Mouse (Mus musculus) midbrain, embryonic 14.5 days (tissue): Measurements from ENCODE around the gene Chl1. TPM values are rescaled to one million over a fixed set of nuclear protein-coding genes. Genes with fewer than 3 reads are reported as not detected.

Experiments used
- ATAC-seq: fragments of 200-750 bp; cut with Nextera tagmentation; 2 replicates; pipeline ENCODE4 v1.8.0; 2017; ENCODE audit warnings: moderate number of reproducible peaks, moderate library complexity; ENCODE audit not compliant: low FRiP score, low TSS enrichment
- DNase-seq: peaks from one replicate; pipeline ENCODE4 v3.0.0-alpha.2; 2015
- H3K27ac ChIP-seq: fragments of 300-500 bp; sonication (generic); replicated peaks from 2 replicates; pipeline ENCODE4 v1.5.1; 2014; ENCODE audit warnings: mild to moderate bottlenecking, low read depth, low read length, moderate library complexity
- H3K27me3 ChIP-seq: fragments of 300-500 bp; sonication (generic); 2 replicates; pipeline ENCODE4 v1.6.1; 2014; ENCODE audit warnings: low read length, control low read depth, mixed read lengths; ENCODE audit not compliant: control insufficient read depth, insufficient read depth
- H3K36me3 ChIP-seq: fragments of 300-500 bp; sonication (generic); 2 replicates; pipeline ENCODE4 v1.6.1; 2014; ENCODE audit warnings: low read length, control low read depth; ENCODE audit not compliant: control insufficient read depth, insufficient read depth
- H3K4me1 ChIP-seq: fragments of 300-500 bp; sonication (generic); 2 replicates; pipeline ENCODE4 v1.6.1; 2014; ENCODE audit warnings: mild to moderate bottlenecking, antibody characterized with exemption, low read length, control low read depth; ENCODE audit not compliant: control insufficient read depth, insufficient read depth
- H3K4me2 ChIP-seq: fragments of 300-500 bp; sonication (generic); 2 replicates; pipeline ENCODE4 v1.6.1; 2014; ENCODE audit warnings: mild to moderate bottlenecking, low read length, moderate library complexity
- H3K4me3 ChIP-seq: fragments of 300-500 bp; sonication (generic); replicated peaks from 2 replicates; pipeline ENCODE4 v1.5.1; 2014; ENCODE audit warnings: low read depth, low read length
- H3K9ac ChIP-seq: fragments of 300-500 bp; sonication (generic); replicated peaks from 2 replicates; pipeline ENCODE4 v1.6.1; 2014; ENCODE audit warnings: mild to moderate bottlenecking, low read length, moderate library complexity
- H3K9me3 ChIP-seq: fragments of 300-500 bp; sonication (generic); 2 replicates; pipeline ENCODE4 v1.6.1; 2016; ENCODE audit warnings: low read length, control low read depth, mixed read lengths; ENCODE audit not compliant: control insufficient read depth
- WGBS: fragments of 180-500 bp; shearing (Covaris S2); extraction: QIAGEN DNeasy Blood & Tissue Kit; methylation state at CpG from one replicate; pipeline ENCODE4 v1.1.7; 2014; 5-methylcytosine and 5-hydroxymethylcytosine counted together
- polyA plus RNA-seq: library from polyadenylated mRNA; unstranded; fragments of >200 nt; fragmentation: Nextera tagmentation; extraction: Ambion mirVana; gene quantifications from 2 replicates; pipeline ENCODE4 v1.2.1, GENCODE M21; 2014

Chl1 gene
- 146 and 152 TPM in 2 replicates for polyA plus RNA-seq

DNA sequence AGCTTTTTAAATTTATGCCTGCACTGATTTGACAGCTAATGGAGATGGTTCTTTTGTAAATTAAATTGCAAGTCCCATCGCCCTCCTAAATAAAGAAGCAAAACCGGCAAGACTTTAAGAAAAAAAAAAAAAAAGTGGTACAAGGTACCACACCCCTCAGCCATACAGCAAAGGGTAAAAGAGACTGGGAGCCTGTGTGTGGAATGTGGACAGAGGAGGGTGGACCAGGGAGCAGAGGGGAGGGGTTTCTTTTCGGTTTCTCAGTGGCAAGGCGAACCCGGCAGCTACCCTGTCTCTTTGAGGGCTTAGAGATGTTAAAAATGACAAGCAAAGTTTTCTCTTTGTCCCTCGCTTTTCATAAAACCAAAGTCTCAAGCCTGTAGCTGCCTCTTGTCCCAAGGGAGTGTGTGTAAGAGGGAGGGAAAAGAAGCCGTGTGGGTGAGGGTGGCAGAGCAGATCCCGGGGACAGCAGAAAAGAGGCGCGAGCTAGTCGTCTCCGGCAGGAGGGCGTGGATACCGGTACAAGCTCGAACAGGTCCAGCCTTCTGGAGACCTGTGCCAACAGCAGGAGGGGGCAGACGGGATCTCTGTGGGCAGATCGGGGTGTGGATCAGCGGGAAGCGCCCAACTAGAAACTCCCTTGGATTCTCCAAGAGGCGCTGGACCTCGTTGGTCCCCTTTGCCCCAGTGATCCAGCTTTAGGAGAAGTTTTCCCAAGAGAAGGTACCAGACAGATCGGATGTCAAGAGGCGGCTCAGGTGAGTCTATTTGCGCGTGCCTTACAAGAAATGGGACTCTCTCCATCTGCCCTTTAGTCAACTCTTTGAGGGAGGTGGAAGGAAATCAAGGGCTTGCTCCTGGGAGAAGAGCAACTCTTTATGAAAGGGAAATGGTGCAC lies at the start of gene Chl1:
Gene Chl1, plus strand, starts transcription at position 195 of the 898 bp plus-strand sequence.
- ATAC-seq (0 out of 2 replicates have a peak, but pooled peaks have one; percentile 12), DNase-seq (peak; percentile 69)
- peak within 1 kb of the TSS; percentile 92 for H3K27ac ChIP-seq
- H3K36me3 ChIP-seq = no peaks in the 10 kb centered on the region
- peaks cover 11% of the 10 kb centered on the region; the same call in 1 of the 2 replicates for H3K4me1 ChIP-seq
- H3K9me3 ChIP-seq = no peaks in the 10 kb centered on the region
- peak within 1 kb of the TSS; percentile 87 for H3K9ac ChIP-seq
- H3K4me2 ChIP-seq = peak within 1 kb of the TSS; percentile 69
- peak within 1 kb of the TSS; percentile 59 for H3K4me3 ChIP-seq
- WGBS = 3% methylated on average over 25 of the region's 25 CpGs
- H3K27me3 ChIP-seq = no peaks in the 10 kb centered on the region

- 81% methylated on average over 5 of the region's 5 CpGs for WGBS
- Histone ChIP-seq H3K9me3 (no peaks in the 10 kb centered on the region), H3K9ac (no peak overlapping the region), H3K36me3 (no peaks in the 10 kb centered on the region), H3K27ac (no peak overlapping the region), H3K27me3 (no peaks in the 10 kb centered on the region), H3K4me2 (no peak overlapping the region), H3K4me1 (no peaks in the 10 kb centered on the region), H3K4me3 (no peak overlapping the region)
- DNase-seq (no peak), ATAC-seq (no peak)
These were observed 44.8 kb upstream of the Chl1 start for GRCm38 (mm10) chr6:103465479-103466080.

DNA sequence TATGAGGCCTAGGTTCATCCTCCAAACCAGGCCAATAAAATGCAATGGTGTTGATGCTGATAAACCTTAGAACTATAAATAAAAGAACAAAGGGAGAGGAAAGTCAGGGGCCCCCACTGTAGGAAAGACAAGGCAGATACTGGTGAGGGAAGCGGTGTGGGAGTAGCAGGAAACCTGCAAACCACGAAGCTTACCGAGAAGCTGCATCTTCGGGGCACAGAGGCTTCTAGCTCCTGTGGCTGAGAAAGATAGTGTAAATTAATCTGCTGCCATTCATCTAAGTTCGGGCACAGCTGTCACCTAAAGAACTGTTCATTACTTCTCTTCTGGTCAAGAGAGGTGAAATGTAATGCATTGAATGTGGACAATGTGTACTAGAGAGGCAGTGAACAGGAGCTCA lies 37.1 kb upstream of the Chl1 start:
- H3K9me3 ChIP-seq = no peaks in the 10 kb centered on the region
- DNase-seq = no peak
- H3K27ac ChIP-seq = no peak overlapping the region
- ATAC-seq = no peak
- H3K4me1 ChIP-seq = no peaks in the 10 kb centered on the region
- no peaks in the 10 kb centered on the region for H3K27me3 ChIP-seq
- H3K4me3 ChIP-seq = no peak overlapping the region
- no peaks in the 10 kb centered on the region for H3K36me3 ChIP-seq
- 73% methylated on average over 5 of the region's 5 CpGs for WGBS
- H3K9ac ChIP-seq = no peak overlapping the region
- H3K4me2 ChIP-seq = no peak overlapping the region

GRCm38 (mm10) chr6:103487199-103487598 lies 23.2 kb upstream of the Chl1 start:
- Histone ChIP-seq H3K4me3 (no peak overlapping the region), H3K4me1 (0 out of 2 replicates have a peak, but pooled peaks cover 6% of the 10 kb centered on the region), H3K9ac (no peak overlapping the region), H3K9me3 (no peaks in the 10 kb centered on the region), H3K27me3 (no peaks in the 10 kb centered on the region), H3K4me2 (no peak overlapping the region), H3K27ac (peak overlapping the region; percentile 52; the same call in 1 of the 2 replicates), H3K36me3 (no peaks in the 10 kb centered on the region)
- WGBS = 34% methylated on average over 1 of the region's 1 CpGs
- DNase-seq = peak; percentile 72
- ATAC-seq = no peak

GRCm38 (mm10) chr6:103498404-103498803 lies 12.0 kb upstream of the Chl1 start:
- Histone ChIP-seq H3K27ac (no peak overlapping the region), H3K4me2 (no peak overlapping the region), H3K9me3 (no peaks in the 10 kb centered on the region), H3K4me3 (no peak overlapping the region), H3K4me1 (no peaks in the 10 kb centered on the region), H3K27me3 (no peaks in the 10 kb centered on the region), H3K36me3 (no peaks in the 10 kb centered on the region), H3K9ac (no peak overlapping the region)
- DNase-seq (no peak), ATAC-seq (no peak)
- WGBS = 46% methylated on average over 4 of the region's 4 CpGs

DNA sequence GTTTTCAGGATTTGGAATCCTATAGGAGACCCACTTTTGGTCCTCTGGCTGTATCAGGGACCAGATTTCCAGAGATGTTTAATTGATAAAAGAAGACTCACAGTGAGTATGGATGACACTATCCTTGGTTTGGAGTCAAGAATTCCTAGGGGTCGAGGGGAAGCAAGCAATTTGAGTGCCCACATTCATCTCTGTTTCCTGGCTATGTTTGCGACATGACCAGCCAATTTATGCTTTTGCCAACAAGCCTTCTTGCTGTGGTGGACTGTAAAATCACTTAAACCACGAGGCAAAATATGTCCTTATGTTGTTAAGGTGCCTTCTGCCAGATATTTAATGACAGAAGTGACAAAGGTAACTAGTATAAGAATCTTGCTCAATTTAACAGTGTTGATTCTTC lies 6.3 kb upstream of the Chl1 start:
- WGBS = 67% methylated on average over 3 of the region's 3 CpGs
- no peaks in the 10 kb centered on the region for H3K36me3 ChIP-seq
- no peaks in the 10 kb centered on the region for H3K9me3 ChIP-seq
- H3K27ac ChIP-seq = no peak overlapping the region
- H3K27me3 ChIP-seq = no peaks in the 10 kb centered on the region
- H3K4me2 ChIP-seq = no peak overlapping the region
- H3K4me1 ChIP-seq = 0 out of 2 replicates have a peak, but pooled peaks cover 4% of the 10 kb centered on the region
- H3K9ac ChIP-seq = no peak overlapping the region
- no peak for DNase-seq
- no peak overlapping the region for H3K4me3 ChIP-seq
- ATAC-seq = no peak

DNA sequence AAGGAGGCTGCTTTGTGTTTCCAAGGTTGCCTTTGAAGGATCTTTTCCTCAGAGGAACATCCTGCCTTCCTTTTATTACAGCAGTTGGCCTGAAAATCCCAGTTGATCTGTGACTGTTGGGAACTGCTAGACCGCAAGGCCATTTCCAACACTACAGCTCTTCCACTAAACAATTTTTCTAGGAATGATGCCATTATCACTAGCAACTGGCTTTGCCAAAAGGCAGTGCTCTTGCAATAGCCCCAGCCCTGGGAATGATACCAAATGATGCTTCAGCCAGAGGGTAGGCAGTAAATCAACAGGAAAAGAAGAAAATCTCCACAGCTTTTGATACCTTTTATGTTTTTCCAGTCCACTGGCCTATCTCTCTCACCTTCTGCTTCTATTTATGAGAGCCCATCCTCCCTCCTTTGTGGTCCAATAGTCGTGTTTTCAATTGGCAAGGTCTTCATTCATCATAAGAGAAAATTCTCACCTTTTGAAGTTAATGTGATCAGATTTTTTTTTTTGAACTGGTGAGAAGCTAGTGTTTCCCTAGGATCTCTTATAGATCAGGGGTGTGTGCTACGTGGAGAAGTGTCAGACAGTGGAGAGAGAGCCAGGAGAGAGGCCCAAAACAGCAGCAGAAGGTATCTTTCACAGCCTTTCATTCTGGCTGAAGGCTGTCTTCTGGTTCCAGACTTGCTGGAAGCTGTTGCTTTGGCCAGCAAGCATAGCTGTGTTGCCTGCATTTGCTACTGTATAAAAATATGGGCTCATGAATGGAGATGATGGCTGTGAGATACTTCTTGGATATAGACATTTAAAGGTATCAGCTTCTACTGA lies 2.4 kb upstream of the Chl1 start:
- Histone ChIP-seq H3K9ac (no peak overlapping the region), H3K4me3 (no peak overlapping the region), H3K27me3 (no peaks in the 10 kb centered on the region), H3K4me1 (0 out of 2 replicates have a peak, but pooled peaks cover 4% of the 10 kb centered on the region), H3K27ac (no peak overlapping the region), H3K36me3 (no peaks in the 10 kb centered on the region), H3K4me2 (no peak overlapping the region), H3K9me3 (no peaks in the 10 kb centered on the region)
- DNase-seq = no peak
- 73% methylated on average over 3 of the region's 3 CpGs for WGBS
- ATAC-seq = no peak

- Histone ChIP-seq H3K9me3 (no peaks in the 10 kb centered on the region), H3K9ac (no peak overlapping the region; the same call in 1 of the 2 replicates), H3K4me1 (peaks cover 10% of the 10 kb centered on the region; the same call in 1 of the 2 replicates), H3K4me3 (no peak overlapping the region), H3K4me2 (peak overlapping the region; percentile 69), H3K27me3 (no peaks in the 10 kb centered on the region), H3K27ac (no peak overlapping the region), H3K36me3 (no peaks in the 10 kb centered on the region)
- WGBS = 72% methylated on average over 4 of the region's 4 CpGs
- ATAC-seq (no peak), DNase-seq (no peak)
These were observed 790 bp upstream of the Chl1 start for GRCm38 (mm10) chr6:103509596-103509995.
